Mouse (Mus musculus): ENCODE measurements at regions not wholly inside any gene's neighbourhood (a gene's known extent, or its start where the extent isn't known, plus 50 kb on each side); places are given as distances from the start of the nearest gene placed in this dataset.

- no peak for TF ChIP-seq EP300 (IDR thresholded peaks at IDR 0.05; ENCODE audit: low read depth)
- TF ChIP-seq CTCF (IDR thresholded peaks at IDR 0.05; ENCODE audit: low read depth): no peak
Measured at GRCm38 (mm10) chr12:26680568-26680947, 211.6 kb downstream of the Cmpk2 start.
